Mouse (Mus musculus) midbrain, embryonic 14.5 days (tissue): ENCODE measurements around the gene D10Wsu102e. TPM values are rescaled to one million over a fixed set of nuclear protein-coding genes. Genes with fewer than 3 reads are reported as not detected.

Experiments used
- ATAC-seq: fragments of 200-750 bp; cut with Nextera tagmentation; 2 replicates; pipeline ENCODE4 v1.8.0; 2017; ENCODE audit warnings: moderate number of reproducible peaks, moderate library complexity; ENCODE audit not compliant: low FRiP score, low TSS enrichment
- DNase-seq: peaks from one replicate; pipeline ENCODE4 v3.0.0-alpha.2; 2015
- H3K27ac ChIP-seq: fragments of 300-500 bp; sonication (generic); replicated peaks from 2 replicates; pipeline ENCODE4 v1.5.1; 2014; ENCODE audit warnings: mild to moderate bottlenecking, low read depth, low read length, moderate library complexity
- H3K27me3 ChIP-seq: fragments of 300-500 bp; sonication (generic); 2 replicates; pipeline ENCODE4 v1.6.1; 2014; ENCODE audit warnings: low read length, control low read depth, mixed read lengths; ENCODE audit not compliant: control insufficient read depth, insufficient read depth
- H3K36me3 ChIP-seq: fragments of 300-500 bp; sonication (generic); 2 replicates; pipeline ENCODE4 v1.6.1; 2014; ENCODE audit warnings: low read length, control low read depth; ENCODE audit not compliant: control insufficient read depth, insufficient read depth
- H3K4me1 ChIP-seq: fragments of 300-500 bp; sonication (generic); 2 replicates; pipeline ENCODE4 v1.6.1; 2014; ENCODE audit warnings: mild to moderate bottlenecking, antibody characterized with exemption, low read length, control low read depth; ENCODE audit not compliant: control insufficient read depth, insufficient read depth
- H3K4me2 ChIP-seq: fragments of 300-500 bp; sonication (generic); 2 replicates; pipeline ENCODE4 v1.6.1; 2014; ENCODE audit warnings: mild to moderate bottlenecking, low read length, moderate library complexity
- H3K4me3 ChIP-seq: fragments of 300-500 bp; sonication (generic); replicated peaks from 2 replicates; pipeline ENCODE4 v1.5.1; 2014; ENCODE audit warnings: low read depth, low read length
- H3K9ac ChIP-seq: fragments of 300-500 bp; sonication (generic); replicated peaks from 2 replicates; pipeline ENCODE4 v1.6.1; 2014; ENCODE audit warnings: mild to moderate bottlenecking, low read length, moderate library complexity
- H3K9me3 ChIP-seq: fragments of 300-500 bp; sonication (generic); 2 replicates; pipeline ENCODE4 v1.6.1; 2016; ENCODE audit warnings: low read length, control low read depth, mixed read lengths; ENCODE audit not compliant: control insufficient read depth
- WGBS: fragments of 180-500 bp; shearing (Covaris S2); extraction: QIAGEN DNeasy Blood & Tissue Kit; methylation state at CpG from one replicate; pipeline ENCODE4 v1.1.7; 2014; 5-methylcytosine and 5-hydroxymethylcytosine counted together
- polyA plus RNA-seq: library from polyadenylated mRNA; unstranded; fragments of >200 nt; fragmentation: Nextera tagmentation; extraction: Ambion mirVana; gene quantifications from 2 replicates; pipeline ENCODE4 v1.2.1, GENCODE M21; 2014

D10Wsu102e gene
- polyA plus RNA-seq, 1 experiment from 2014 or later: 1.1 TPM

DNA sequence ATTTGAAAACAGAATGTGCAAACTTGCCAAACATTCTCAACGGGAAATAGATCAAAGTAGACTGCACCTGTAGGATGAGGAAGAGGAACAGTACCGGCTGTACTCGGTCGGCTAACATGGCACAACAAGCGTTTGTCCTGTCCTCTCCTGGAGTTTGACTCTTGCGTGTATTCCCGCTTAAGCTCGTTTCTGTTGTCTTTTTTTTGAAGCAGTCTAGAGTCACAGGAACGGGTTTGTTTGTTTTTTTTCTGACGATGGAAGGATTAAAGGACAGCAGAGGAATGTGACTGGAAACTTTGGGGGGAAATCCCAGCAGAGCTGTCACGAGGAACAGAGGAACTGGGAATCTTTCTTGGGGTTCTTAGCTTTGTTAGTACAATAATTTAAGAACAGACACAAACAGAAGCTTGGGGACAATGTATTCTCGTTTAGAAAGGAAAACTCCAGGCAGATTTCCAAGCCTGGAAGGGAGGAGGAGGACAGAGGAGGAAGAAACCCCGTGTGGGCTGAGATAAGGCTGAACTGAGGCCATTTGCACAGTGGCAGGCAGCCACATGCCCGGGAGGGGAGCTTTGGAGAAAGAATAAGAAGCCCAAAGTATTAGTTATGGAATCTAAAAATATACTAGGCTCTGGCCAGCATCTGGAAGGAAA is 6.2 kb upstream of the D10Wsu102e start:
- no peak overlapping the region for H3K4me2 ChIP-seq
- 68% methylated on average over 14 of the region's 14 CpGs for WGBS
- peak; percentile 17 for DNase-seq

DNA sequence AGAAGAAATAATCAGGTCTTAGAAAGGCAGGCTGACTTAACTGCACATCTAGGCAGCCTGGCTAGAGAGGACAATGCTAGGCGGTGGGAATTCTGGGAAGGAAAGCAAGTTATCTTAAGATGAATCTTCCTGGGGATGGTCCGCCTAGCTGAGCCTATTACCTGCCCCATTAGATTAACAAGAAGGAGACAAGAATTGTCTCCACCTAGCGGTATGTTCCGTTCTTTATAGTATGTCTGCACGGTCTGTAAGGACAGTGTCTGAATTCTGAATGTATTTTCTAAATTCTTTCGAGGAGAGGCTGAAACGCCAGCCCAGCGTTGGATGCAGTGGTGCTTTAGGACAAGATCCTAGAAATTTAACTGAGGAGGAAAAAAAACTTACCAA is 5.7 kb upstream of the D10Wsu102e start:
- H3K9ac ChIP-seq: no peak overlapping the region
- H3K4me3 ChIP-seq: no peak overlapping the region
- H3K27me3 ChIP-seq: no peaks in the 10 kb centered on the region
- no peaks in the 10 kb centered on the region for H3K36me3 ChIP-seq
- no peak overlapping the region for H3K4me2 ChIP-seq
- no peaks in the 10 kb centered on the region for H3K9me3 ChIP-seq
- WGBS: 68% methylated on average over 8 of the region's 8 CpGs
- H3K27ac ChIP-seq: peak overlapping the region; percentile 14; the same call in 1 of the 2 replicates
- peak; percentile 75 for DNase-seq
- no peak for ATAC-seq
- no peaks in the 10 kb centered on the region; the same call in 1 of the 2 replicates for H3K4me1 ChIP-seq

More for the DNA sequence above, 6.2 kb upstream of the D10Wsu102e start:
- H3K27me3 ChIP-seq: no peaks in the 10 kb centered on the region
- no peaks in the 10 kb centered on the region for H3K4me1 ChIP-seq
- H3K36me3 ChIP-seq: no peaks in the 10 kb centered on the region
- no peak overlapping the region for H3K4me3 ChIP-seq
- H3K27ac ChIP-seq: peak overlapping the region; percentile 14; the same call in 1 of the 2 replicates
- H3K9me3 ChIP-seq: no peaks in the 10 kb centered on the region
- H3K9ac ChIP-seq: no peak overlapping the region
- ATAC-seq: no peak

DNA sequence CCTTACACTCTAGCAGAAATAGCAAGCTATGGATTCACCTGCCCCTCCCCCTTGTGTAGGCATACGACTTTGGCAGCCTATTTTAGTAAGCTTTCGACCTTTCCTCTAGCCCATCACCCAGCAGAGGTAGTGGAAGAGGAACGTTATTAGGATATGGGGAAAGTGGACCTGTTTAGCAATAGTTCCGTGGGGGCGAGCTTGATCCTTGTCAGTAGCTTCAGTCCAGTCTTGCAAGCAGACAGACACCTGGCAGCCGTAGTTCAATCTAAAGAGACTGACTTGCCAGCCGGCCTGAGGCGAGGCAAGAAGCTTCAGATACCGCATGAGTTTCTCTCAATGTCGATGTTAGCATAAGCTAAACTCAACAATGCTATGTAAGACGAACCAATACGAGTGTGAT is 3.6 kb upstream of the D10Wsu102e start:
- no peak for DNase-seq
- 84% methylated on average over 12 of the region's 12 CpGs for WGBS

DNA sequence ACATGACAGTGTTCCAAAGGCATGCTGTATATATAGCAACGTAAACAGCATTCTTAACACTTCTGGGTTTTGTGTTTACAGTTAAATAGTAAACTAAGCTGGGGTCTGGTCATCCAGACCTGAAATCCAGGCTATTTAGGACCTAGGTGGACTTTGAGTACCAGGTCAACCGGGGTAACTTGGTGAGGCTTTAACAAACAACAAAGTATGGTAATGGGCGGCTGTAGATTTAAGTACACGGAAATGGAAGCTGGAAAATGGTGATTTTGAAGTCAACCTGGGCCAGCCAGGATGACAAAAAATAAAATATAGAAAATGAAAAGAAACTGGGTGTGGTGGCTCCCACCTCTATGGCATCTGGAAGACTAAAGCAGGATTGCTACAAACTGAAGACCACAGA is 570 bp upstream of the D10Wsu102e start:
- 86% methylated on average over 4 of the region's 4 CpGs for WGBS
- H3K36me3 ChIP-seq: peaks cover 19% of the 10 kb centered on the region

More for the DNA sequence above, 3.6 kb upstream of the D10Wsu102e start:
- Histone ChIP-seq H3K27ac (no peak overlapping the region), H3K9ac (no peak overlapping the region), H3K4me2 (no peak overlapping the region), H3K4me3 (no peak overlapping the region), H3K36me3 (no peaks in the 10 kb centered on the region), H3K4me1 (peaks cover 5% of the 10 kb centered on the region), H3K27me3 (no peaks in the 10 kb centered on the region), H3K9me3 (no peaks in the 10 kb centered on the region)
- ATAC-seq: no peak

DNA sequence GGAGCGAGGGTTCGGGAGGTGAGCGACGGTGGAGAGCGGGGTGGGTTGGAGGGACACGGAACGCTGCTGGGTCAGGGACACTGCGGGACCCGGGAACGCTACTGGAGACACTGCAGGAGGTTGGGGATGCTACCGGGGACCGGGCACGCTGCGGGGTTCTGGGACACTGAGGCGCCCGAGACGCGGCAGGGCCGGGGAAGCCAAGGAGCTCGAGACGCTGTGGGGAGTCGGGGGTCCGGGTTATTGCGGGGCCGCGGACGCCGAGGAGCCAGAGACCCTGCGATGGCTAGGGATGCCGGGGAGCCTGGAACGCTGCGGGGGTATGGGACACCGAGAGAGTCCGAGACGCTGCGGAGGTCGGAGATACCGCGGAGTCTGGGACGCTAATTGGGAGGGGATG is 335 bp downstream of the D10Wsu102e start:
- no peaks in the 10 kb centered on the region for H3K27me3 ChIP-seq
- DNase-seq (no peak), ATAC-seq (peak; percentile 72)
- H3K4me3 ChIP-seq: peak overlapping the region; percentile 84
- peak overlapping the region; percentile 82 for H3K9ac ChIP-seq
- peak overlapping the region; percentile 86 for H3K4me2 ChIP-seq
- H3K36me3 ChIP-seq: peaks cover 28% of the 10 kb centered on the region
- H3K9me3 ChIP-seq: no peaks in the 10 kb centered on the region
- peaks cover 11% of the 10 kb centered on the region for H3K4me1 ChIP-seq
- peak overlapping the region; percentile 68 for H3K27ac ChIP-seq
- WGBS: under 1% methylated on average over 40 of the region's 40 CpGs

More for the DNA sequence above, 570 bp upstream of the D10Wsu102e start:
- Histone ChIP-seq H3K4me3 (peak overlapping the region; percentile 84), H3K4me1 (peaks cover 11% of the 10 kb centered on the region), H3K4me2 (peak overlapping the region; percentile 86), H3K9me3 (no peaks in the 10 kb centered on the region), H3K27ac (peak overlapping the region; percentile 63), H3K9ac (no peak overlapping the region; the same call in 1 of the 2 replicates), H3K27me3 (no peaks in the 10 kb centered on the region)
- ATAC-seq (no peak), DNase-seq (no peak)

DNA sequence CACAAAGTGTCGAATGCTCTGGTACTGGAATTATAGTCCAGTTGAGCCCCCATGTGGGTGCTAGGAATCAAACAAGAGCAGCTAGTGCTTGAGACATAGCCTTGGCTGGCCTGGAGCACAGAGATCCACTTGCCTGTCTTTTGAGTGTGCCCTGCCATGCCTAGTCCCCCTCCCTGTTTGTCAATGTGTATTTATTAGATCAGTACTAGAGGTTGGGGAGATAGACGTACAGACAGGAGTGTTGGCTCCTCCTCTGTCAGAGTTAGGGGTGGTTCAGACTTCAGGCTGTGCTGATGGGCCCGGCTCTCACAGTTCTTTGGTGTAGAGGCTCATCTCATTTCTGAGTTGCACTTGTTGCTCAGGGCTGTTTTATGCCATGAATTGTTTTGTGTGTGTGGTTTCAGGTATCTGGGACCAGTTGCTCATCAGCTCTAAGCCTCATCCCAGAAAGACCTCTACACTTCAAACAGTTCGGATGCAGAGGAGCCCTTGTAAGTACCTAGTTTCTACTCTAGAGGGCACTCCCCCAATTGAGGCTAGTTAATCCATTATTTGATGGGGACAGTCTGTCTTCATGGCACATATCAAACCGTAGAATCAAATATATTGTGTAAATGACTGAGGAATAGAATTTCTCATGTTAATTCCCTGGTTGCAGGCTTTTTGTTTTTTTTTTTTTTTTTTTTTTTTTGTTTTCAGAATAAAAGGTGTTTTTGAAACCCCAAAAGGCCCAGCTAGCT is 1.8 kb downstream of the D10Wsu102e start:
- 45% methylated on average over 5 of the region's 5 CpGs for WGBS

DNA sequence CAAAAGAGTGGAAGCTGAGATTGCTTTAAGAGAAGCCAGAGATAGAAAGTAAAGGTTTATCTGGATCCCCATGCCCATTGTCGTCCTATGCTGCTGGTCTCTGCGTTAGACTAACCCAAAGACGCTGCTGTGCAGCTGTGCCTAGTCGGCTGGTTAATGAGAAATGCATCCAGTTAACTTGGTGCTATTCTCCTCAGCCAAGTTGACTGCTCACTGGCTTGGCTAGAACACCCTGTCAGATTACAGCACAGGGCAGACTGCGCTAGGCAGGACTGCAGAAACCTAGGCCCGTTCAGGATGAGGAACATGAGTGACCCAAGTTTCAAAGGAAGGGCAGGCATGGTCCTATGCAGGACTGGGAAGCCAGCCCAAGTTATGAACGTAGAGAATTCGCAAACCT is 3.4 kb downstream of the D10Wsu102e start:
- H3K27me3 ChIP-seq: no peaks in the 10 kb centered on the region
- no peak overlapping the region for H3K4me3 ChIP-seq
- no peak overlapping the region for H3K9ac ChIP-seq
- 96% methylated on average over 8 of the region's 8 CpGs for WGBS
- no peaks in the 10 kb centered on the region for H3K9me3 ChIP-seq
- no peak overlapping the region for H3K27ac ChIP-seq
- no peak overlapping the region for H3K4me2 ChIP-seq
- H3K4me1 ChIP-seq: peaks cover 11% of the 10 kb centered on the region
- peaks cover 59% of the 10 kb centered on the region for H3K36me3 ChIP-seq
- DNase-seq (no peak), ATAC-seq (no peak)

More for the DNA sequence above, 1.8 kb downstream of the D10Wsu102e start:
- H3K9me3 ChIP-seq: no peaks in the 10 kb centered on the region
- ATAC-seq (no peak), DNase-seq (peak; percentile 75)
- no peak overlapping the region for H3K9ac ChIP-seq
- H3K27ac ChIP-seq: no peak overlapping the region
- no peaks in the 10 kb centered on the region for H3K27me3 ChIP-seq
- no peak overlapping the region; the same call in 1 of the 2 replicates for H3K4me3 ChIP-seq
- peaks cover 43% of the 10 kb centered on the region for H3K36me3 ChIP-seq
- peak overlapping the region; percentile 86 for H3K4me2 ChIP-seq
- peaks cover 11% of the 10 kb centered on the region for H3K4me1 ChIP-seq

DNA sequence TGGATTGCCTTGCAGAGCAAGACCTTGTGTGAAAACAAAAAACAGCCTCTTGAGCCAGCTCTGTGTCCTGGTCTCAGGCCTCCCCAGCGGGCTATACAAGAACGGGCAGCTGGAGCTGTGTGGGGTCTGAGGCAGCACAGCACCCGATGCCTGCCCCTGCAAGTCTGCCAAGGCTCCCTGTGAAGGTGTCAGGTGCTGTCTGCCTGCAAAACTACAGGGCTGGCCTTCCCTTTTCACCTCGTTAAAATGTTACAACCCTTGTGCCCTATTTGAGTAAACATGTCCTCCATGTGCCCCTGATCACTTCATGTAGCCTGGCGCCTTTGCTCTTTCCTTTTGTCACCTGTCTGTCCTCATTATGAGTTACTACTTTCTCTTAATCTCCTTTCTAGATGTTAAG is 8.9 kb downstream of the D10Wsu102e start:
- WGBS: 89% methylated on average over 5 of the region's 5 CpGs
- Histone ChIP-seq H3K9me3 (no peaks in the 10 kb centered on the region), H3K9ac (no peak overlapping the region)

More for the DNA sequence above, 8.9 kb downstream of the D10Wsu102e start:
- DNase-seq: no peak
- no peak overlapping the region for H3K27ac ChIP-seq
- ATAC-seq: no peak
- H3K4me2 ChIP-seq: no peak overlapping the region
- no peaks in the 10 kb centered on the region for H3K27me3 ChIP-seq
- peaks cover 81% of the 10 kb centered on the region for H3K36me3 ChIP-seq
- no peaks in the 10 kb centered on the region for H3K4me1 ChIP-seq
- H3K4me3 ChIP-seq: no peak overlapping the region
